9 mouse cellular contexts compared by ENCODE assay signal in the genomic region with DNA sequence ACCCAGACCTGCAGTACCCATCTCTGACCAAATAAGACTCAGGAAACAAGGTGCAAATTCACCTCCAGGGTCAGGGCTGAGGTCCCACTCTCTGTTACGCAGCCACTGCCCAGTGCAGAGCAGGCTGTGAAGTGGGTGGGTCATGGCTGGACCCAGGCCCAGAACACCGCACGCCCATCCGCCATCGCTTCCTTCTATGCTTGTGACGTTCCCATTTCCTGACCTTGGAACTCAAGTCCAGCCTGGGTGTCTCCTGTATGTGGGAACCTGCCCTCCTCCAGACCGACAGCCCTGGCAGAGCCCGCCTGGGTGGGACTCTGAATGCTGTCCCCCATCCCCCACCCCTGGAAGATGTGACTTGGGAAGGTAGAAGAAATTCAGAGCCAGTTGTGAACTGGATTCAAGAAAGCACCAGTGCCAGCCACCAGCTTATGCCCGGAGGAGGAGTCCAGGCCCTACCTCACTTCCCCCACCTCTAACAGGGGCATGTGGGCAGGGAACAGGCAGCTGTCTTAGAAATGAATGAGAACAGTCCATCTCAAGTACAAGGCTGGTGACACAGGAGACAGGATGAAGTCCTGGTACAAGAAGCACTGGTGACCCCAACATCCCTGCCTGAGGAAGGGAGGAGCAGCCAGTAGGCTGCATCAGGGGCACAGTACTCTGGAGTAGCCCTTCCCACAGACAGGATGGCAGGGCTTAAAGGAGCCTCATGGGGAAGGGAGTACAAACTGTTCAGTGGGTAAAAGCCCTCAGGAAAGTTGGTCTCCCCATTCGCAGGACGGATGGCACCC. TPM values are rescaled to one million over a fixed set of nuclear protein-coding genes. Genes with fewer than 3 reads are reported as not detected.
DNase-seq lines count a peak whose midpoint lies in the region; ATAC-seq and TF ChIP-seq lines count a peak whose summit lies in the region.
"Had no signal": no experiment of that assay in that cellular context is flagged by ENCODE, and none has a peak within 500 bp of the region (broad histone marks: within the 10 kb centered on the region; RNA-seq: fewer than 3 reads in every experiment).

No protein-coding gene starts in this region.

- no peaks in the 10 kb centered on the region for H3K36me3 ChIP-seq in limb, embryonic 10.5 days
- no peaks in the 10 kb centered on the region for H3K36me3 ChIP-seq in midbrain, postnatal 0 days (ENCODE audit: insufficient read depth, low read length)

- no peaks in the 10 kb centered on the region for H3K9me3 ChIP-seq in limb, embryonic 10.5 days (replicated peaks)
- no peaks in the 10 kb centered on the region for H3K9me3 ChIP-seq in midbrain, postnatal 0 days (ENCODE audit: low read length)

- intact Hi-C loops in gastrocnemius, adult 2 months (cut with DNase I): loop anchor here (2.0 kb wide), 1 partner anchor 33 kb away; no protein-coding TSS in a partner anchor
- intact Hi-C loops in gastrocnemius, postnatal 36 days (cut with DNase I): no loop called here
- intact Hi-C loops in heart, postnatal 10 days (cut with DNase I): loop anchor here (5.0 kb wide), 1 partner anchor 32 kb away; the partner anchor contains the start of gene Fgfr3

- H3K4me2 ChIP-seq in midbrain, postnatal 0 days (ENCODE audit: low read depth, low read length, poor library complexity, severe bottlenecking): no peak overlapping the region

- TF ChIP-seq CTCF in gastrocnemius, adult 2 months (IDR thresholded peaks at IDR 0.05): no peak
- no peak for TF ChIP-seq CTCF in midbrain, postnatal 0 days (IDR thresholded peaks at IDR 0.05)

- peaks cover 60% of the 10 kb centered on the region for H3K4me1 ChIP-seq in limb, embryonic 10.5 days
- H3K4me1 ChIP-seq in midbrain, postnatal 0 days (ENCODE audit: insufficient read depth, low read length): no peaks in the 10 kb centered on the region; the same call in 1 of the 2 replicates

- DNase-seq in gastrocnemius, adult 2 months: peak; percentile 54
- no peak for DNase-seq in gastrocnemius, postnatal 36 days
- DNase-seq in heart, postnatal 10 days: peak; percentile 57 to 61
- DNase-seq in limb, embryonic 10.5 days (ENCODE audit: low spot score): no peak
- DNase-seq in midbrain, postnatal 0 days (ENCODE audit: low spot score): peak; percentile 43
- no peak for DNase-seq in layer of hippocampus, postnatal 14 days (ENCODE audit: low spot score in 2 of 2)
- DNase-seq in urinary bladder, adult 18-20 months (ENCODE audit: low spot score in 2 of 2): no peak
- DNase-seq in right cerebral cortex, adult 18-20 months: no peak

- peak; percentile 25 for ATAC-seq in midbrain, postnatal 0 days (ENCODE audit: low FRiP score)

- 0 out of 2 replicates have a peak overlapping the region, but pooled peaks have one; percentile 5 for H3K9ac ChIP-seq in midbrain, postnatal 0 days (replicated peaks; ENCODE audit: low read length, poor library complexity, severe bottlenecking)

- peak overlapping the region; percentile 84 for H3K27ac ChIP-seq in gastrocnemius, adult 2 months
- H3K27ac ChIP-seq in limb, embryonic 10.5 days: peak overlapping the region; percentile 85
- H3K27ac ChIP-seq in midbrain, postnatal 0 days (ENCODE audit: low read depth, low read length): no peak overlapping the region

- peak overlapping the region; percentile 38 for H3K4me3 ChIP-seq in gastrocnemius, adult 2 months
- no peak overlapping the region for H3K4me3 ChIP-seq in limb, embryonic 10.5 days
- no peak overlapping the region for H3K4me3 ChIP-seq in midbrain, postnatal 0 days (ENCODE audit: low read depth, low read length)

- WGBS in limb, embryonic 10.5 days: 82% methylated on average over 11 of the region's 11 CpGs
- 75% methylated on average over 11 of the region's 11 CpGs for WGBS in midbrain, postnatal 0 days

- peaks cover 50% of the 10 kb centered on the region for H3K27me3 ChIP-seq in limb, embryonic 10.5 days (ENCODE audit: low read depth, poor library complexity, severe bottlenecking)
- peaks cover 14% of the 10 kb centered on the region for H3K27me3 ChIP-seq in midbrain, postnatal 0 days (ENCODE audit: insufficient read depth, low read length)

RNA-seq across cellular contexts. Expression of gene Fgfr3, which starts 31.4 kb away (rescaled TPM):
- 1 to 10 TPM; 3.0 to 7.6 TPM for total RNA-seq in gastrocnemius, adult 2 months (2021)
- 1 to 10 TPM; 3.1 to 5.0 TPM for total RNA-seq in gastrocnemius, postnatal 36 days (2021)
- total RNA-seq in heart, postnatal 10 days (2021): 10 to 100 TPM in 1 of 2 experiments, 1 to 10 TPM in 1; 8.0 to 14.3 TPM
- 4.9 and 10.5 TPM in 2 replicates for polyA plus RNA-seq in limb, embryonic 10.5 days (2016; fragmentation: Nextera tagmentation; extraction: Ambion mirVana)
- total RNA-seq in midbrain, postnatal 0 days (2014; rRNA removed): 71.3 and 81.6 TPM in 2 replicates
- 24.5 and 28.1 TPM in 2 replicates for polyA plus RNA-seq in midbrain, postnatal 0 days (2015; fragmentation: Nextera tagmentation; extraction: Ambion mirVana)
- total RNA-seq in layer of hippocampus, postnatal 14 days (2021): 100 to 1,000 TPM; 137 to 159 TPM
- total RNA-seq: megakaryocyte-erythroid progenitor cell, adult 5-6 weeks had no signal

RNA-seq across cellular contexts. Expression of gene Tmem129, which starts 31.8 kb away (rescaled TPM):
- 10 to 100 TPM in 1 of 2 experiments, 1 to 10 TPM in 1; 9.0 to 11.7 TPM for total RNA-seq in gastrocnemius, adult 2 months (2021)
- total RNA-seq in gastrocnemius, postnatal 36 days (2021): 1 to 10 TPM; 6.1 to 9.7 TPM
- 10 to 100 TPM; 16.5 to 20.8 TPM for total RNA-seq in heart, postnatal 10 days (2021)
- 40.5 and 47.2 TPM in 2 replicates for polyA plus RNA-seq in limb, embryonic 10.5 days (2016; fragmentation: Nextera tagmentation; extraction: Ambion mirVana)
- total RNA-seq in midbrain, postnatal 0 days (2014; rRNA removed): 26.0 and 29.5 TPM in 2 replicates
- 17.3 and 21.4 TPM in 2 replicates for polyA plus RNA-seq in midbrain, postnatal 0 days (2015; fragmentation: Nextera tagmentation; extraction: Ambion mirVana)
- 10 to 100 TPM; 21.7 to 25.5 TPM for total RNA-seq in layer of hippocampus, postnatal 14 days (2021)

RNA-seq across cellular contexts. Expression of gene Tacc3, which starts 32.1 kb away (rescaled TPM):
- total RNA-seq in gastrocnemius, adult 2 months (2021): 1 to 10 TPM in 1 of 2 experiments, under 1 TPM in 1; 0.97 to 1.3 TPM
- total RNA-seq in gastrocnemius, postnatal 36 days (2021): 1 to 10 TPM; 1.6 to 3.1 TPM
- 10 to 100 TPM; 16.8 to 20.7 TPM for total RNA-seq in heart, postnatal 10 days (2021)
- polyA plus RNA-seq in limb, embryonic 10.5 days (2016; fragmentation: Nextera tagmentation; extraction: Ambion mirVana): 323 and 325 TPM in 2 replicates
- total RNA-seq in midbrain, postnatal 0 days (2014; rRNA removed): 9.9 and 17.4 TPM in 2 replicates
- 18.7 and 21.3 TPM in 2 replicates for polyA plus RNA-seq in midbrain, postnatal 0 days (2015; fragmentation: Nextera tagmentation; extraction: Ambion mirVana)
- 10 to 100 TPM in 1 of 2 experiments, 1 to 10 TPM in 1; 9.8 to 12.0 TPM for total RNA-seq in layer of hippocampus, postnatal 14 days (2021)

RNA-seq across cellular contexts. Expression of gene Slbp, which starts 37.7 kb away (rescaled TPM):
- 1 to 10 TPM; 6.3 to 7.7 TPM for total RNA-seq in gastrocnemius, adult 2 months (2021)
- total RNA-seq in gastrocnemius, postnatal 36 days (2021): 1 to 10 TPM; 7.4 to 7.6 TPM
- 10 to 100 TPM; 27.6 to 29.5 TPM for total RNA-seq in heart, postnatal 10 days (2021)
- polyA plus RNA-seq in limb, embryonic 10.5 days (2016; fragmentation: Nextera tagmentation; extraction: Ambion mirVana): 340 and 345 TPM in 2 replicates
- total RNA-seq in midbrain, postnatal 0 days (2014; rRNA removed): 91.2 and 99.5 TPM in 2 replicates
- polyA plus RNA-seq in midbrain, postnatal 0 days (2015; fragmentation: Nextera tagmentation; extraction: Ambion mirVana): 119 and 126 TPM in 2 replicates
- 10 to 100 TPM; 22.0 to 24.7 TPM for total RNA-seq in layer of hippocampus, postnatal 14 days (2021)

Comparison
In these comparisons a context has a peak if more than half of its experiments do, and no peak if none do; other contexts are left out.
1. DNase-seq: peak in gastrocnemius, adult 2 months (single experiment), heart, postnatal 10 days (2 of 2) and midbrain, postnatal 0 days (single experiment); none in gastrocnemius, postnatal 36 days (0 of 2), limb, embryonic 10.5 days (single experiment), layer of hippocampus, postnatal 14 days (0 of 2), urinary bladder, adult 18-20 months (0 of 2) and right cerebral cortex, adult 18-20 months (single experiment).